ENCODE assay signal across 8 mouse cellular contexts in the genomic region with DNA sequence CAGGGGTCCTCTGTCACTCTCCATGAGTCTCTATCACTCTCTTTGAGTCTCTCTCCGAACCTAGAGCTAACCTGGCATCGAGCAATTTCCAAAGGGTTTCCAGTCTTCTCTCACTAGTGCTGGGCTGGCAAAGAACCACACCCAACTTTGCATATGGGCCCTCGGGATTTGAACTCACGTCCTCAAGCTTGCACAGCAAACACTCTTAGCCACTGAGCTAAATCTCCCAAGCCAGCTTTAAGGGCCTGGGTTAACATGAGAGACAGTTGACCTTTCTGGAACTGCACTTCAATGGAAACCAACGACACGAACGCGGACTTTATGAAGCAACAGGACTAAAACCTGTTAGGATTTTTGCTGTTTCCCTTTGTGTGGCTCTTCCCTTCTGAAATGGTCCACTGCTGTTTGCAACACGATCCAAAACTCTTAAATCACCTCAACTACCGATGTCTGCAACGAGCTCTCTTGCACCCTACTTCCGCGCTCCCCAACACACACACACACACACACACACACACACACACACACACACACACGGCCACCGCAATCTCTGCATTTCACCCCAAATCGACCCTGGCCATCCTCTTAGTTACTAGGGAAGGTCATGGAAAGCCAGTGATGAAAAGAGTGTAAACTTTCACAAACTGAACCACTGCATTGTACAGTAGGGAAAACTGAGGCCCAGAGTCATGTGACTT. TPM values are rescaled to one million over a fixed set of nuclear protein-coding genes. Genes with fewer than 3 reads are reported as not detected.
DNase-seq lines count a peak whose midpoint lies in the region; ATAC-seq and TF ChIP-seq lines count a peak whose summit lies in the region.

No protein-coding gene starts in this region.

- no peaks in the 10 kb centered on the region for H3K36me3 ChIP-seq in lung, embryonic 16.5 days (ENCODE audit: control insufficient read depth, insufficient read depth, low read length)
- no peaks in the 10 kb centered on the region for H3K36me3 ChIP-seq in forebrain, embryonic 13.5 days (ENCODE audit: poor library complexity, severe bottlenecking)
- H3K36me3 ChIP-seq in limb, embryonic 13.5 days = no peaks in the 10 kb centered on the region
- H3K36me3 ChIP-seq in small intestine, adult 2 months (ENCODE audit: control insufficient read depth, insufficient read depth, low read length) = no peaks in the 10 kb centered on the region

- TF ChIP-seq CTCF in small intestine, adult 2 months (IDR thresholded peaks at IDR 0.05; ENCODE audit: extremely low read depth, insufficient read length, insufficient replicate concordance, low read depth, low read length) = no peak

- peaks cover 30% of the 10 kb centered on the region for H3K4me1 ChIP-seq in lung, embryonic 16.5 days (replicated peaks; ENCODE audit: control insufficient read depth, insufficient read depth, low read length)
- H3K4me1 ChIP-seq in forebrain, embryonic 13.5 days = peaks cover 13% of the 10 kb centered on the region
- peaks cover 66% of the 10 kb centered on the region for H3K4me1 ChIP-seq in limb, embryonic 13.5 days
- no peaks in the 10 kb centered on the region; the same call in 1 of the 2 replicates for H3K4me1 ChIP-seq in small intestine, adult 2 months (ENCODE audit: control insufficient read depth, insufficient read depth, insufficient read length, low read length)

- no peak for TF ChIP-seq POLR2A in small intestine, adult 2 months (IDR thresholded peaks at IDR 0.05; ENCODE audit: low read depth, low read length)

- 39% methylated on average over 16 of the region's 16 CpGs for WGBS in lung, embryonic 16.5 days
- WGBS in forebrain, embryonic 13.5 days = 91% methylated on average over 16 of the region's 16 CpGs
- 67% methylated on average over 16 of the region's 16 CpGs for WGBS in limb, embryonic 13.5 days
- WGBS in small intestine, adult 2 months = 49% methylated on average over 16 of the region's 16 CpGs

- peak overlapping the region; percentile 86 for H3K4me2 ChIP-seq in lung, embryonic 16.5 days (ENCODE audit: low read depth, low read length)
- H3K4me2 ChIP-seq in forebrain, embryonic 13.5 days = peak overlapping the region; percentile 94
- peak overlapping the region; percentile 75 for H3K4me2 ChIP-seq in limb, embryonic 13.5 days (replicated peaks)

- peak overlapping the region; percentile 98 for H3K27ac ChIP-seq in lung, embryonic 16.5 days (ENCODE audit: low read length)
- H3K27ac ChIP-seq in forebrain, embryonic 13.5 days = no peak overlapping the region
- H3K27ac ChIP-seq in limb, embryonic 13.5 days = peak overlapping the region; percentile 98
- peak overlapping the region; percentile 95 for H3K27ac ChIP-seq in small intestine, adult 2 months (ENCODE audit: insufficient read depth, low read depth, low read length)

- ATAC-seq in lung, embryonic 16.5 days (ENCODE audit: low read depth) = no peak
- ATAC-seq in forebrain, embryonic 13.5 days = no peak
- ATAC-seq in limb, embryonic 13.5 days (ENCODE audit: low FRiP score, low read depth) = no peak
- ATAC-seq in erythroid progenitor cell, adult 5-6 weeks (replicated peaks; ENCODE audit: low FRiP score, poor library complexity, severe bottlenecking) = no peak

- peak overlapping the region; percentile 79 for H3K4me3 ChIP-seq in lung, embryonic 16.5 days (ENCODE audit: low read length)
- H3K4me3 ChIP-seq in forebrain, embryonic 13.5 days = 0 out of 2 replicates have a peak overlapping the region, but pooled peaks have one; percentile 51
- peak overlapping the region; percentile 91 for H3K4me3 ChIP-seq in limb, embryonic 13.5 days
- H3K4me3 ChIP-seq in small intestine, adult 2 months (ENCODE audit: low read depth, low read length) = peak overlapping the region; percentile 79

- H3K9me3 ChIP-seq in lung, embryonic 16.5 days (ENCODE audit: control insufficient read depth, low read length) = no peaks in the 10 kb centered on the region
- H3K9me3 ChIP-seq in forebrain, embryonic 13.5 days (replicated peaks) = no peaks in the 10 kb centered on the region
- H3K9me3 ChIP-seq in limb, embryonic 13.5 days = no peaks in the 10 kb centered on the region

- no peak for DNase-seq in lung, postnatal 25 days (ENCODE audit: low spot score)
- DNase-seq in frontal cortex, postnatal 14 days (ENCODE audit: low spot score in 2 of 2) = no peak
- no peak for DNase-seq in right cerebral cortex, postnatal 25 days

- no peaks in the 10 kb centered on the region for H3K27me3 ChIP-seq in lung, embryonic 16.5 days (ENCODE audit: control insufficient read depth, insufficient read depth, low read depth, low read length)
- H3K27me3 ChIP-seq in forebrain, embryonic 13.5 days = peaks cover 30% of the 10 kb centered on the region
- H3K27me3 ChIP-seq in limb, embryonic 13.5 days = no peaks in the 10 kb centered on the region
- H3K27me3 ChIP-seq in small intestine, adult 2 months (ENCODE audit: control insufficient read depth, insufficient read depth, low read length) = no peaks in the 10 kb centered on the region

- peak overlapping the region; percentile 98 for H3K9ac ChIP-seq in lung, embryonic 16.5 days (ENCODE audit: low read length)
- H3K9ac ChIP-seq in forebrain, embryonic 13.5 days = no peak overlapping the region
- H3K9ac ChIP-seq in limb, embryonic 13.5 days = peak overlapping the region; percentile 98

RNA-seq across cellular contexts. Expression of a gene that starts 1.5 kb away (rescaled TPM):
- 58.0 and 58.2 TPM in 2 replicates for polyA plus RNA-seq in lung, embryonic 16.5 days (2015; fragmentation: Nextera tagmentation; extraction: Ambion mirVana)
- polyA plus RNA-seq in forebrain, embryonic 13.5 days (2015; fragmentation: Nextera tagmentation; extraction: Ambion mirVana) = 4.2 and 4.4 TPM in 2 replicates
- polyA plus RNA-seq in limb, embryonic 13.5 days (2015; fragmentation: Nextera tagmentation; extraction: Ambion mirVana) = 39.5 and 43.1 TPM in 2 replicates
- 19.6 and 27.2 TPM in 2 replicates for polyA plus RNA-seq in small intestine, adult 2 months (2012; rRNA removed)
- 9.4 and 10.5 TPM in 2 replicates for total RNA-seq in erythroid progenitor cell, adult 5-6 weeks (2015; ENCODE audit: low replicate concordance)
- 5.3 and 5.6 TPM in 2 replicates for total RNA-seq in erythroid progenitor cell, adult 5-6 weeks (2017; ENCODE audit: low replicate concordance)
